Mouse (Mus musculus) gastrocnemius, adult 18-20 months (tissue): ENCODE data around the gene Lrrc1. TPM values are rescaled to one million over a fixed set of nuclear protein-coding genes. Genes with fewer than 3 reads are reported as not detected.

ENCODE experiments used
- DNase-seq: peaks from one replicate; pipeline ENCODE4 v3.0.0; 2021; ENCODE audit warnings: low spot score
- total RNA-seq, 2 experiments: library from RNA; stranded (reverse); gene quantifications; 2 replicates each; pipeline ENCODE4 v1.2.3; 2021

Gene Lrrc1
- total RNA-seq, 2 experiments from 2014 or later = 0.47 to 1.2 TPM

DNA sequence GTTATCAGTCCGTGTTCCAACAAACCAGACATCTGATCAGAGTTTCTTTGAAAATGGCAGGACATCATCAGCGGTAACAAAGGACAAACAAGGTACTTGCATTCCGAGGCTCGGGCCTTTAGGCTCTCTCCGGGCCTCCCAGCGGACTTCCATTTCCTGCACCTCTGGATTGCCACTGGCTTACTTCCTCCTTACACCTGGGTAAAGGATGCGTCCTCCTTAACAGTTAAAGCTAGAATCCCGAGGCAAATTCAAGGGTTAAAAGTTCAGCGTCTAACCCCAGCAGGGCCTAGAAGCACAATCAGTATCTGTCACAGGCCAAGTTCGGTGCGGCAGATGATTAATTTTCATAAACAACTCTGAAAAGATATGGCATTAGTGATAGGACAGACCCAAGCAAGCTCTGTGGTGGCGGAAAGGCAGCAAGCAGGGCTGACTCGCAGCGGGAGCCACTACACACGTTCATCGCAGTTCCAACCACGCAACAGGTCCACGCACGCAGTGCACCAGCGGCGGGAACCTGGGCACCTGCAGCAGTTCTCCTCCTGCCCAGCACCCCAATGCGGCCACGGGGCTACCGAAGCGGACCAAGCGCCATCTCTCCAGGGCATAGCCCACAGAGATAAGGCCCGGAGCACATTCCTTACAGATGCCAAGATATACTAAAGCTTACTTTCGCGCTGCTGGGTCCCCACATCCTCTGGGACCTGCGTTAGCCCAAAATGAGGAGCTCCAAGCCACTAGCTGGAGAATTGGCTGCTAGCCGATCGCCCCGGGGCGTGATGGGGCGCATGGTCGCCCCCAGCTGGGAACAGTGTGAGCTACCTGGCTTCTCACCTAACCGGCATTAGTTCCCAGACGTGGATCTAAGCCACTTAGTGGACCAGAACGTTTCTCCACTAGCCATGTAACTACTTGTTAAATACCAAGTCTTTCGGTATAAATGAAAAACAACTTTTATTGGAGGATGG, 1.0 kb downstream of the Lrrc1 start:
- DNase-seq = no peak

DNA sequence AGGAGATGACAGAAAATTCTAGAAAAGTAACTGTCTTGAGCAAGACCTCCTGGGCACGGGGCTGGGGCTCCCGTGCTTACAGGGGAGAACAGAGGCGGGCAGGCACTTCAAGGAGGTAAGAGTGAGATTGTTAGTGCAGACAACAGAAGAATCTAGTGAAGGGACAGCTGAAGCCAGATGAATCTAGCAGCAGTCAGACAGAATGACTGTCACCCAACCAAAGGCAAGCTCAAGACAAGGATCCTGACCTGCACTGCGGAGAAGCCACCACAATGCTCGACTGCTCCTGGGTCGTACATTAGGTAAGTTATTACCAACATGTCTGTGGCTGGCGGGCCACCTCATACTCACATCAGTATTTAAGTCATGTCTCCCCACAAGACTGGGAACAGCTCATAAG, 3.1 kb downstream of the Lrrc1 start:
- DNase-seq = no peak

DNA sequence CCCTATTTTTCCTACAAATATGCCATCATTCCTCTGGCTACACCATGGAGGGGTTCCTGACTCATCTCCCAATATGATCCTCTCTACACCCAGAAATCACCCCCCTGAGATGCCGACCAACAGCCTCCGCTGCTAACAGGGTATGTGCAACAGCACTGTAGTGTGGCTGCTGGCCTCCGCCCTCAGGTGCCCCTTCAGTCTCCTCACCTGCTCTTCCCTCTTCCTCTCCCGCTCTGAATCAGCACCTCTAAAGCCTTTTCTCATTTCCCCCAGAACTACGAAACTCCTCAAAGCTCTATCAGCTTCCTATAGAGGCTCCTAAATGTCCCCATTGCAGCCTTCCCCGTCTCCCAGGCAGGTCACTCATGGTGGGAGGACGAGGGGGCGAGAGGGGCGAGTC, 5.4 kb downstream of the Lrrc1 start:
- no peak for DNase-seq

DNA sequence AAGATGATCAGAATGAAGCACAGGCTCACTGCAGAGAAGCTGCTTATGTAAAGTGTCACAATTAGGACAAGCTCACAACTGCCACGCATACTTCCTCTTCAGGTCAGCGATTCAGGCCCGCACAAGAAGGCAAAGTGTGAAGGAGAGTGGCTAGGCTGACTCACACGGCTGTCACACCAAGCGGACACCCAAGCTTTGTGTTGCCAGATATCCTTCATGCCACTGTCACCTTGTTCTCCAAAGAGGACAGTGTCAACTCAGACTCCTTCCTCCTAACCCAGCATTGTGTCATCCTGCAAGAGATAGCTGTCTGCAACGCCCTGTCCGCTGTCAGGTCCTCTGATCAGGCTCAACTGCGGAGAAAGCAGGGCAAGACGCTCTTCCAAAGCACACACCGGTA, 7.3 kb downstream of the Lrrc1 start:
- DNase-seq = no peak

DNA sequence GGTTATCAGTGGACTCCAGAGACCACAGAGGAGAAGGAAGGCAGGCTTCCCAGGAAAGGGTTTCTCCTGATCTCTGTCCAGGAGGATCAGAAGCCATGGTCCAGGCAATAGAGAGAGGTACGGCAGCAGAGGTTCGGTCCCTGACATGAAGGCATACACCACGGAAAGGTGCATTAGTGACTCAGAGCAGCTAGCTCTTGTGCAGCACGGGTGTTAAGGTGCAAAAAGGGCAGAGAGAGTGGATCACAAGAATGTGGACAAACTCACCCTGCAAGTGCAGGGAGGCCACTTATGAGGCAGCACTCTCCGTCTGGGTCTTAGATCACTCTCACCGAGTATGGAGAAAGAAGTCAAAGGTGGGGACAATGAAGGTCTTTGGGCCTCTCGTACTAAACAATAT, 7.8 kb downstream of the Lrrc1 start:
- no peak for DNase-seq

DNA sequence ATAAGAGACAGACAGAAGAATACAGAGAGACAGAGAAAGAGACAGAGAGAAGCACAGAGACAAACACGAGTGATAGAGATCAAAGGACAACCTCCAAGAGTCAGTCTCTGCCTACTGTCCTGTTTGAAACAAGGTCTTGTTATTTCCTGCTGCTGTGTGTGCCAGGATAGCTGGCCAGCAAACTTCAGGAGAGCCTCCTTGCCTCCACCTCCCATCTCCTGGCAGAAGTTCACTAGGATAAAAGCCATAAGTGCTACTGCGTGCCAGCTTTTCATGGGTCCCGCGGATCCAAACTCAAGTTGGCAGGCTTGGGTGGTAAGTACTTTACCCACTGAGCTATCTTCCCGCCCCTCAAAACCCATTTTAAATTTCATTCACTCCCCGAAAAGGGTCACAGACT, 8.4 kb downstream of the Lrrc1 start:
- no peak for DNase-seq

DNA sequence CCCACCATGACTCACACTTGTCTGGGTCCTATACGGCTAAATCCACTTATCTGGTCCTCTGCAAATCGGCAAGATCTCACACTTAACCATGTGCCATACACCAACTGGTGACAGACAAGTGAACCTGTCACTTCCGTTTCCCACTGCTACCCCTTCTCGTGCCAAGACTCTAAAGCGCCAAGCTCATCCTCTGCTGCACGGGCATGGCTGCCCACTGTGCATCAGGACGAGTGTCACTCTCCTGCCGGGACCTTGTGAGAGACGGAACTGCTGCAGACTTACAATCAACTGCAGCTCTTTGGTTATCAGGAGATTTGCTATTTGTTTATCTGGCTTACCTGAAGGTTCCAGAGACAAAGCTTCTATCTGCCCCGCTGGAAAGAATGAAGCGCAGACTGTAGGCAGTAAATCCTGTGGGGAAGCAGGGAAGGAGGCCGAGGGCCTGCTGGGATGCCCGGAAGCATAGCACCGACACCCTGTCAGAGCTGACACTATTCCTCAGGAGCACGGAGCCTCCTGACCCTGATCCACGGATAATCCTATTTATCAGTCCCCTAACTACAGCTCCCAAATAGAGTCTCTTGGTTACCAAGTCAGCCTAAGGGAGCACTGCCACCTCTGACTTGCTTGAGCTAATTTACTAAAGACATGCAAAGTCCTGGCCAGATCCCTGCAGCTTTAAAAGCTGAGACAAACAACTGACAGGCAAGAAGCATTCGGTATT, 9.5 kb downstream of the Lrrc1 start:
- DNase-seq = no peak

DNA sequence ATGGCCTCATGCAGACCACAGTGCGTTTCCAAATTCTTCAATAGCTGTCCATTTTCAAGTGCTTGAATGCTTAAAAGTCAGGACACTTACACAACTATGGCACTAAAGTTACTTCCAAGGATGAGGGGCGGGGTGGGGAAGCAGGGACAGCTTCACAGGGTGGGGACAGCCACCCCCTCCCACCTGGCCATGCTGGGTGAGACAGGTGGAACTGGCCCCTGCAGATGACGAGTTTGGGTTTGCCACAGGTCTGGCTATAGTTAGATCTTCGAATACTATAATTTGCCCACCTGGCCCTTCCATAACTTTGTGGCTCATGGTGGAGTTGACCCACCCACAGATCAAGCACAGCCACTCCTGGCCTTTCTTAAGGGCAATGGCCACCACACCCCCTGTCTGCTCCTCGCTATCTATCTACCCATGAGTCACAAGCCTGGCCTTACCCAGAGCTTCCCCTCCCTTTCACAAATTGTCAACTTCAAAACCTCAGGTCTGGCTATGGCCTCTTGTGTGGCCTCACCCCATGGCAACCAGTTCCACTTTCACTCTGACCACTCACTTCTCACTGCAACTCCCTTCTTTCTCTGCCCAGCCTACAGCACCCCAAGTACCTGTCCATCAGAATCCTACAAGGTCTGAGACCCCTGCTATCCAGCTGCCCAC, 16.2 kb downstream of the Lrrc1 start:
- no peak for DNase-seq

DNA sequence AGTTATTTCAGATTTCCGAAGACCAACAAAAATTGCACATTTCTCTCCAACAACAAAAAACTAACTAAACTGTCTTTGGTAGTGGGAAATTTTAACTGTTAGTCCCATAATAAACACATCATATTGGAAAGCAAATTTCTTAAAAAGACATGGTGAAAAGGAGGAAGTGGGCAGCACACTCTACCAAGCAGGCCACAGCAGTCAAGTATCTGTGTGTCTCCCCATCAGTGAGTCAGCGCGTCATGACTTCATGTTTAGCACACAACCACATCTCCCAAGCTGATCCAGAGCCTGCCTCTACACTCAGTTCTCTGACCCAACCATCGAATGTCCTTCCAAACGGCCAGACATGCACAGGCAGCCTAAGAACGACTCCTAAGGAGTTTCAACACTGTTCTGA, 17.5 kb downstream of the Lrrc1 start:
- DNase-seq = no peak

DNA sequence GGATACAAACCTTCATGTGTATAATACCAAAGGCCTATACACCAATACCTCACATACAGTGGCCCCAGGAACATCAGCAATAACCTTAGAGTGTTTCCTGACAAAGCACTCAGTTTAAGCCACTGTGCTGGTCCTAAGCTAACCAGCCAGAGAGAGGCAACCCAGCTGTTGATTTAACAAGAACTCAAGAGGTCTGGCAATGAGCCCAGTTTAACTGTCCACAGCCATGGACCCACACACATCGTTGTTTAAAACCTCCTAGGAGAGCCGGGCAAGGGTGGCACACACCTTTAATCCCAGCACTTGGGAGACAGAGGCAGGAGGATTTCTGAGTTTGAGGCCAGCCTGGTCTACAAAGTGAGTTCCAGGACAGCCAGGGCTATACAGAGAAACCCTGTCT, 18.0 kb downstream of the Lrrc1 start:
- no peak for DNase-seq

DNA sequence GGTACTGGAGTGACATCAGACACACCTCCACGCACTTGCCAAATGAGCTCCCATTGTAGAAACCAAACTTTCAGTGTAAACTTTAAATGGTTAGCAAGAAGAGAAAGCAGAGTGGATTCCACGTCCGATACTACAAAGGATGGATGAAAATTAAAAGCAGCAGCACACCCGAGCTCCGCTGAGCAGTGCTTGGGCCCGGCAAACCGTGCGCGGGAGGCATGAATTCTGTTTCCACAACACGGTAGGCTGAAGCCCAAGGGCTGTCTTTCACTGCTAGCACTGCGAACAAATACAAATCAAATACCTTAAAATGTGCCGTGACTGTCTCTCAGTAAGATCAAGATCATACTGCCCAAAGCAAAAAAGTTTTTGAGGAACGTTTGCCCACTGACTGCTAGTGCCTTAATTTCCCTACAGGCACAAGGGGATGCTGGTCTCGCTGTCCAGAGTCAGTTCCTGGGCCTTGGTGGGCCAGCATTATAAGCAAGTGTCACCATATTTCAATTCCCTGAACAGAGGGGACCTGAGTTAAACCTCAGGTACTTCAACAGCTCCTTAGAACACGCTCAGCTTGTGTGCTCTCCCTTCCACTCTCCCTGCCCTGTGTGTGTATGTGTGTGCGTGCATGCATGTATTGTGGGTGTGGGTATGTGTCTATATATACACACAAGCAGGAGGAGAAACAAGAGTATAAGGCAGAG, 18.9 kb downstream of the Lrrc1 start:
- no peak for DNase-seq

DNA sequence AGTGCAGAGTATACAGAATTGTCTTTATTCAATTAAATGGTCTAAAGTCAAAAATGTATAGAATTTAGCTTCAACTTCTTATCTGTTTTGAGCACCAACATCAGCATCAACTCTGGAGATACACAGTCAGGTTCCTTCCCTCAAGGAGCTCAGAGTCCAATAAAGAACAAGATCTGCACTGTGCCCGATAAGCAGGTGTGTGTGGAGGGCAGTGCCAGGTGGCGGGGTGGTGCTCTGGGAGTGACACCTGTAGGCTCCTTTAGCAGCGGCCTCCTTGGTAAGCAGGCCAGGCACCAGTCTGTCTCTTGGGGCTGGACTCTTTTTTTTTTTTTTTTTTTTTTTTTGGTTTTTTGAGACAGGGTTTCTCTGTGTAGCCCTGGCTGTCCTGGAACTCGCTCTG, 20.9 kb downstream of the Lrrc1 start:
- DNase-seq = no peak

DNA sequence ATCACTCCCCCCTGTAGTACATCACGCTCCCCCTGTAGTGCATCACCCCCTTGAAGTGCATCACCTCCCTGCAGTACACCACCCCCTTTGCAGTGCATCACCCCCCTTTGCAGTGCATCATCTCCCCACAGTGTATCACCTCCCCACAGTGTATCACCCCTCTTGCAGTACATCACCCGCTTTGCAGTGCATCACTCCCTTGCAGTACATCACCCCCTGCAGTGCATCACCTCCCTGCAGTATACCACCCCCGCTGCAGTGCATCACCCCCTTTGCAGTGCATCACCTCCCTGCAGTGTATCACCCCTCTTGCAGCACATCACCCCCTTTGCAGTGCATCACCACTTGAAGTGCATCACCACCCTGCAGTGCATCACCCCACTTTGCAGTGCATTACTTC, 22.2 kb downstream of the Lrrc1 start:
- DNase-seq = no peak

DNA sequence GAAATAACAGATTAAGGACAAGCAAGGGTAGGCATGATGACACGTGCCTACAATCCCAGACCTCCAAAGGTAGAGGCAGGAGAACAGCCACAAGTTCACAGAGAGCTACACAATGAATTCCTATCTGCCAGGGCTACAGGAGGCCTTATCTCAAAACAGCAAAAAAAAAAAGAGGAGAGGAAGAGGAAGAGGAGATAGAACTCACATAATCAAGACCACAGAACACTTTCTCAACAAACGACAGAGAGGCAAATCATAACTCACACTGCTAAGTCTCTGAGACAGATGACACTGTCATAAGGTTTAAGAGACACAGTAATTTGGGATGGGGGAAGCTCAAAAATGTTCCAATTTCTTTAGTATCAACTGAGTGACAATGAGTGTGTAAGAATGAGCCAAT, 25.5 kb downstream of the Lrrc1 start:
- DNase-seq = no peak

DNA sequence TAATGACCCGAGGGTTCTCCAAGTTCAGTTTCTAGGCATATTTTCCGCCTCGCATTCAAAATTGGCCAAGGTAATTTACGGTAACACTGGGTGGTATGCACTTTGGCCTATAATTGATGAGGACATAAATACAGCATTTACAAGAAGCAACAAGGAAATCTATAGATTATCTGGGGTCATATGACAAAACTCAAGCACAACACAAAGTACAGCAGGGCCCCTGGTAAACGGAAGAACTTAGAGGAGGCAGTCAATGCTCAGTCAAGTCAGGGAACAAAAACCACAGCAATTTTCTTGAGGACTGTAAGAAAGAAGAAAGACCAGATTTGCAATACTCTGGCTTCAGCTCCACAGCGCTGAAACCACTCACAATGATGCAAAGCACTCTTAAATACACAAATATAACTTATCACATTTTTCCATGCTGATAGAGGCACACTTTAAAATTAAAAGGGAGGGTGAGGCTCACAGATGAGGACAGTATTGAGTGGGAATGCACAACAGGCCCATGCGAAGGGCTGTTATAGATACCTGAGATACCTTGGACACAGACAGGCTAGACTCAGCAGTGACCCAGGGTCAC, 27.8 kb downstream of the Lrrc1 start:
- no peak for DNase-seq

DNA sequence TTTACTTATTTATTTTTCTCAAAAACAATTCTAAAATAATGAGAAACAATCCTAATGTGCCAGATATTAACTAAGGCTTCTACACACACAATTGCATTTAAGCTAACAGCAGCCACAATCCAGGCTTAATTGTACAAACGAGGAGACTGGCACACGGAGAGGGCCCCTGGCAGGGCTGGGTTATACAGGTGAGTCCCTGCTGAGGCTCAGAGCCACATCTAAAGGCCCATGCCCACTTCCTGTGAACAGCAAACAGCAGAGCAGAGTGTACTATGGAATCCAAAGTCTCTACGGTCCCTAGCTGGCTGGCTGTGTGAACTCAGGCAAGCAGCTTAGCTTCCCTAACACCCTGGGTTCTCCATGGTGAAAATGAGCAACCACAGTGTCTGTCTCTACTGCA, 30.8 kb downstream of the Lrrc1 start:
- no peak for DNase-seq

DNA sequence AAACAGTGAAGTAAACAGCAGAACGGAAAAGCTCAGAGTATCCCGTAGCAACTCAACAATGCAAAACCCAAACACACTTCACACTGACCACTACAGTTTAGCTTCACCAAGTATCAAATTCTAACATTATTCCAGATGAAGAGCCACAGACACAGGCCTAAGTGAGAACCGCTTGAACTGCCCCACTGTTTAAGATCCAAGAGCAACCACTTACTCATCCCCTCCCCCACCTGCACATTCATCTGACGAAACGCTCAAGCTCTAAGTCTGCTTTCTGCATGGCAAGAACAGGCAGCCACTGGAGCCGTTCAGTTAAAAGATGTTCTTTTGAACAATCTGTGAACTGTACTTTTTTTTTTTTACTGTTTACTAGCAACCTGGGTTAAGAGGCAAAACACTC, 32.5 kb downstream of the Lrrc1 start:
- no peak for DNase-seq

DNA sequence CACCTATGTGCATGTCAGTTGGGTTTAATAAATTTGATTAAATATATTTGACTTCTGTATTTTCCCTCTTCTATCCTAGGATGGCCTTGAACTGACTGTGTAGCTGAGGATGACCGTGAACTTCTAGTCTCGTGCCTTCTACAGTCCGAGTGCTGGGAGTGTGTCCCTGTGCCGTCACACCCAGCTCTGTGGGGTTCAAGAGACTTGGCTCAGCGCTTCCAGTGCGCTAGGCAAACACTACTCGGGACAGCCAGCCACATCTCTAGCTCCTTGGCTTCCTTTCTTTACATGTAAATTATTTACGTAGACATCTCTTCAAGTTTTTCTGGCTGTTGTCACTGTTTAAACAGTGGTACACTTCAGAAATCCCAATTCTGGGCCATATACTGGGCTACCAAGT, 34.1 kb downstream of the Lrrc1 start:
- no peak for DNase-seq

DNA sequence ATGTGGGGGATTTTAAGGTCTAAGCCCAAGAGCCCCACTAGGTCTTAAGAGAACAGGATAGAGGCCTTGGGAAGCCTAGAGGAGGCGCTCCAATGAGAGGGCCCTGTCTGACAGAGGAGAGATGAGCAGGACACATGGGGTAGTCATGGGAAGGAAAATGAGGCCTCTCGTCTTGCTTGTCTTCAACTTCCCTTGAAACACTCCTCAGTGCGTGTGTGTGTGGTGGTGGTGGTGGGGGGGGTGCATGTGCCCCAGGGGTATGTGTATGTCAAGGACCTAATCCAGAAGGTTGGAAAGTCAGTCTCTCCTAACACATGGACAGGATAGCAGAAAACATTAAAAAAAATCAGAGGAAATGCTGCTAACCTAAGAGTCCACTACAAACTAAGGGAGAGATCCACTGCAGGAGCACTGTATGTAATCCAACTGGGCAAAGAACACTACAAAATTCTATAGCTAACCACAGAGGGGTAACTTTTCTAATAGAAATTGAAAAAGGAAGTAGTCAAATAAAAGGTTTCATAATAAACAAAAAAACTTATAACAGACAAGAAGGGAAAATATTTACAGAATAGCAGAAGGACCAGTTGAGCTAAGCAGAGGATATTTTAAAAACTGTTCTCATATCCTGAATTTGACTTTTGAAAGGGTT, 36.8 kb downstream of the Lrrc1 start:
- DNase-seq = no peak

DNA sequence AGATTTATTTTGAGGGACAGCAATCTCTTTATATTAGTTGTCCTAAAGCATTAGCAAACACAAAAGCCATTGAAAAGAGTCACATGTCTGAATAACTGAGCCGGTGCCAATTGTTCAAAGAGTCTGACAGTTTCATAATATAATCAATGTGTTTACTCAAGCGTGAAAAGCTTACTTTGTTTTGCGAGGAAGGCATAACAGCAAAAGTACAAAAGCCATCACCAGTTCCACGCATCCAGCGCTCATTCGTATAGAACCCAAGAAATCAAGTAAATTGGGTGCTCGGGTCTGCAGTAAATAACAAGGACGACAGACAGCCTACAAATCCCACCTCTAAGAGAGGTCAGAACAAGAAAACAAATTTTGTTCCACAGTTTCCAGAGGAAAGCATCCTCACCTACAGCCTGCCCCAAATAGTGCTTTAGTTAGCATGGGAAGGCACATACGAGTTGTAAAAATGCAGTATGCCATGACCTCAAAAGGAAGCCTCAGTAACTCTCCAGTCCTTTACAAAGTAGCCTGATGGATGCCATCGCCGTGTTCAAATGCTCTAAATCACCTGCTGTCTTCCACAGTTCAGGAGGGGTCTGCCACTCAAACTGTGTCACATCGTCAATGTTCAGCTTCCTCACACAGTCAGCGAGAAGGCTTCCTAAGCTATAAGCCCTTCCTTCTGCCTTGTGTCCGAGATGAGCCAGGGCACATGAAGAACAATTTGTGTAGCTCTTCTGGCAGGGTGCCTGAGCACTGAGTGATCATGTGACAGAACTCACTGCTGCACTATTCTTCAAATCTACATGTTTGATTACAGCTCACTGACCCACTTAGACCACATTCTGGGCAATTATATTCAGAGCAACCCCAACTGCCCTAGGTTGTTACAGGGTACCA, 41.9 kb downstream of the Lrrc1 start:
- no peak for DNase-seq
